ENCODE assay signal across 19 mouse cellular contexts in the genomic region with DNA sequence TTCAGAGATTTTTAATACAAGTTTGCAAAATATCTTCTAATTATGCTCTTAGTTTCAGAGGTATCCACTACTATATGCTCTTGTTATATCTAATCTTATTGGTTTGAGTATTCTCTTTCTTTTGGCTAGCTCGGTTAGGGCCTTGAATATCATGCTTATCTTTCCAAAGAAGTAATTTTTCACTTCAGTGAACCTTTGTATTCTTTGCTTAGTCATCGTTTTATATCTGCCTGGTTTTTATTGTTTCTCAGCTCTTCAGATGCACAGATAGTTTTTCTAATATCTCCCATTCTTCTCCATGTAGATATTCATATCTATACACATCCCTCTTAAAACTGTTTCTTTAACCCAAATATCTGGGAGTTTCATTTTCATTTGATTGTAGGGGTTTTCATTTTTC. TPM values are rescaled to one million over a fixed set of nuclear protein-coding genes. Genes with fewer than 3 reads are reported as not detected.
DNase-seq lines count a peak whose midpoint lies in the region; TF ChIP-seq lines count a peak whose summit lies in the region.
"Had no signal": no experiment of that assay in that cellular context is flagged by ENCODE, and none has a peak within 500 bp of the region (broad histone marks: within the 10 kb centered on the region; RNA-seq: fewer than 3 reads in every experiment).

No protein-coding gene starts in this region.

- in situ Hi-C loops in ES-E14 (cut with MboI; ENCODE audit: low sequenced_read_pairs in 2 of 2, unreplicated experiment in 2 of 2) = no loop called here

- H3K4me3 ChIP-seq in ES-E14 (ENCODE audit: insufficient read depth in 1 of 2, low read depth in 1 of 2, low read length in 2 of 2, poor library complexity in 1 of 2, severe bottlenecking in 1 of 2) = no peak overlapping the region
- H3K4me3 ChIP-seq in MEL (ENCODE audit: control insufficient read depth in 1 of 2, insufficient read depth in 1 of 2, low read depth in 2 of 2, low read length in 2 of 2) = no peak overlapping the region
- no peak overlapping the region for H3K4me3 ChIP-seq in embryonic facial prominence, embryonic 10.5 days

- TF ChIP-seq POLR2A in MEL (IDR thresholded peaks at IDR 0.05; ENCODE audit: control insufficient read depth in 1 of 2, insufficient read depth in 1 of 2, low read depth in 1 of 2, low read length in 2 of 2, poor library complexity in 1 of 2) = no peak

- H3K9ac ChIP-seq in ES-E14 (ENCODE audit: insufficient read depth, low read depth, low read length, poor library complexity, severe bottlenecking) = no peak overlapping the region
- H3K9ac ChIP-seq in MEL (ENCODE audit: control insufficient read depth, low read depth, low read length, poor library complexity, severe bottlenecking) = no peak overlapping the region

- no peak for TF ChIP-seq RAD21 in MEL (IDR thresholded peaks at IDR 0.05; ENCODE audit: low read depth, low read length)

- H3K27ac ChIP-seq in ES-E14 (ENCODE audit: insufficient read depth, low read depth, low read length, poor library complexity, severe bottlenecking) (no peak overlapping the region), MEL (ENCODE audit: control insufficient read depth, low read depth, low read length) (no peak overlapping the region)
- no peak overlapping the region for H3K27ac ChIP-seq in embryonic facial prominence, embryonic 10.5 days (replicated peaks)

- no peak for TF ChIP-seq CTCF in MEL (IDR thresholded peaks at IDR 0.05 in 2 of 3, conservative IDR thresholded peaks at IDR 0.05 in 1 of 3; ENCODE audit: control insufficient read depth in 1 of 3, insufficient read depth in 1 of 3, low read depth in 2 of 3, low read length in 3 of 3, poor library complexity in 1 of 3, severe bottlenecking in 1 of 3)

- H3K9me3 ChIP-seq in ES-E14 (ENCODE audit: control insufficient read depth, insufficient read depth, low read depth, low read length) (no peaks in the 10 kb centered on the region), MEL (replicated peaks; ENCODE audit: insufficient read depth, low read length) (no peaks in the 10 kb centered on the region)
- H3K9me3 ChIP-seq in embryonic facial prominence, embryonic 10.5 days = no peaks in the 10 kb centered on the region
- H3K9me3 ChIP-seq: G1E had no signal

- H3K4me1 ChIP-seq in ES-E14 (ENCODE audit: control insufficient read depth in 2 of 2, insufficient read depth in 2 of 2, low read length in 2 of 2, poor library complexity in 1 of 2) = no peaks in the 10 kb centered on the region
- peaks cover 2 to 4% of the 10 kb centered on the region in 2 experiments for H3K4me1 ChIP-seq in MEL (ENCODE audit: control insufficient read depth in 1 of 2, insufficient read depth in 2 of 2, low read length in 2 of 2)
- H3K4me1 ChIP-seq in embryonic facial prominence, embryonic 10.5 days = no peaks in the 10 kb centered on the region

- 83% methylated on average over 2 of the region's 2 CpGs for WGBS in embryonic facial prominence, embryonic 10.5 days

- no peaks in the 10 kb centered on the region for H3K36me3 ChIP-seq in ES-E14 (ENCODE audit: control insufficient read depth, insufficient read depth, low read length, poor library complexity, severe bottlenecking)
- H3K36me3 ChIP-seq in MEL (ENCODE audit: control insufficient read depth in 1 of 2, insufficient read depth in 2 of 2, low read length in 2 of 2) = peaks cover 0 to 10% of the 10 kb centered on the region in 2 experiments; a peak in 2 of 4 replicates
- H3K36me3 ChIP-seq in embryonic facial prominence, embryonic 10.5 days (replicated peaks) = no peaks in the 10 kb centered on the region
- H3K36me3 ChIP-seq: G1E had no signal

- no peaks in the 10 kb centered on the region for H3K79me2 ChIP-seq in MEL (ENCODE audit: control insufficient read depth, insufficient read depth, low read length, poor library complexity)

- no peaks in the 10 kb centered on the region for H3K27me3 ChIP-seq in MEL (ENCODE audit: control insufficient read depth in 1 of 2, insufficient read depth in 2 of 2, low read length in 2 of 2)
- no peaks in the 10 kb centered on the region for H3K27me3 ChIP-seq in embryonic facial prominence, embryonic 10.5 days (replicated peaks; ENCODE audit: low read depth, poor library complexity, severe bottlenecking)
- H3K27me3 ChIP-seq: CH12.LX, Patski had no signal

- 0 out of 4 replicates have a peak, but pooled peaks have one; percentile 8 to 19 for TF ChIP-seq EP300 in MEL (IDR thresholded peaks at IDR 0.05; ENCODE audit: low read depth in 1 of 2, low read length in 2 of 2)

- DNase-seq in ES-E14 (ENCODE audit: low read depth, low spot score) (no peak), MEL (ENCODE audit: low read depth, low spot score) (no peak)
- DNase-seq in embryonic facial prominence, embryonic 10.5 days (ENCODE audit: low spot score) = no peak
- DNase-seq in left cerebral cortex, adult 9 months (ENCODE audit: low spot score in 2 of 2) = no peak
- DNase-seq: adrenal gland, adult 2 months; adrenal gland, adult 8-10 months; adrenal gland, postnatal 10 days; adrenal gland, postnatal 14 days; adrenal gland, postnatal 25 days; adrenal gland, postnatal 36 days; B cell, adult 2 months; cerebellum, adult 11 months; cerebellum, adult 11-12 months; cerebellum, adult 18-20 months; cerebellum, adult 2 months; cerebellum, adult 8-10 months had no signal

TF ChIP-seq in ES-E14, 5 proteins besides CTCF, POLR2A, EP300 and RAD21:
- TF ChIP-seq HCFC1 (IDR thresholded peaks at IDR 0.05; ENCODE audit: borderline replicate concordance, insufficient read depth, low read length) (no peak), MAFK (IDR thresholded peaks at IDR 0.05; ENCODE audit: insufficient read depth, low read depth, low read length) (peak; percentile 59; the same call in 1 of the 2 replicates)
TF ChIP-seq in ES-E14: peak in this region for 1.

TF ChIP-seq in MEL, 35 proteins besides CTCF, POLR2A, EP300 and RAD21:
- TF ChIP-seq GATA1 (IDR thresholded peaks at IDR 0.05; ENCODE audit: low read depth, low read length) (peak; percentile 36; the same call in 1 of the 2 replicates), ETS1 (IDR thresholded peaks at IDR 0.05; ENCODE audit: low read depth, low read length) (0 out of 2 replicates have a peak, but pooled peaks have one; percentile 21), NELFE (IDR thresholded peaks at IDR 0.05; ENCODE audit: low read depth, low read length) (no peak), SIN3A (IDR thresholded peaks at IDR 0.05; ENCODE audit: low read length) (no peak), MAFK (IDR thresholded peaks at IDR 0.05; ENCODE audit: borderline replicate concordance, low read depth, low read length) (peak; percentile 72; the same call in 1 of the 2 replicates)

RNA-seq across cellular contexts. Expression of gene Azi2, which starts 15.3 kb away (rescaled TPM):
- total RNA-seq in ES-E14 (2012; rRNA removed) (40.8 and 42.0 TPM in 2 replicates), MEL (2012; rRNA removed) (58.0 and 60.7 TPM in 2 replicates)
- 100 to 1,000 TPM in 1 of 2 experiments, 10 to 100 TPM in 1; 51.8 to 546 TPM for polyA plus RNA-seq in MEL (2012; ENCODE audit: insufficient read depth in 1 of 2, insufficient read length in 2 of 2, low read depth in 1 of 2, low replicate concordance in 2 of 2, missing spikeins in 1 of 2)
- polyA plus RNA-seq in embryonic facial prominence, embryonic 10.5 days (2016; fragmentation: Nextera tagmentation; extraction: Ambion mirVana) = 56.9 and 58.2 TPM in 2 replicates
